Mouse (Mus musculus) lung, embryonic 14.5 days (tissue): ENCODE results near the gene Pitpna. TPM values are rescaled to one million over a fixed set of nuclear protein-coding genes. Genes with fewer than 3 reads are reported as not detected.
"Not testable (repeated sequence)": the region's sequence is repeated elsewhere in the genome, so short reads cannot be mapped to it uniquely, and the experiment has no call there.

Experiments
- ATAC-seq: fragments of 200-750 bp; cut with Nextera tagmentation; 2 replicates; pipeline ENCODE4 v1.8.0; 2017; ENCODE audit warnings: mild to moderate bottlenecking, moderate TSS enrichment, moderate library complexity; ENCODE audit not compliant: insufficient read depth
- DNase-seq: peaks from one replicate; pipeline ENCODE4 v3.0.0-alpha.2; 2015
- H3K27ac ChIP-seq: fragments of 300-500 bp; sonication (generic); 2 replicates; pipeline ENCODE4 v1.5.1; 2014; ENCODE audit warnings: low read depth, mild to moderate bottlenecking, moderate library complexity
- H3K27me3 ChIP-seq: fragments of 300-500 bp; sonication (generic); 2 replicates; pipeline ENCODE4 v1.6.1; 2014; ENCODE audit warnings: low read length, control low read depth; ENCODE audit not compliant: insufficient read depth
- H3K36me3 ChIP-seq: fragments of 300-500 bp; sonication (generic); 2 replicates; pipeline ENCODE4 v1.6.1; 2014; ENCODE audit warnings: control low read depth; ENCODE audit not compliant: insufficient read depth
- H3K4me1 ChIP-seq: fragments of 300-500 bp; sonication (generic); 2 replicates; pipeline ENCODE4 v1.6.1; 2014; ENCODE audit warnings: antibody characterized with exemption, control low read depth; ENCODE audit not compliant: insufficient read depth
- H3K4me2 ChIP-seq: fragments of 300-500 bp; sonication (generic); 2 replicates; pipeline ENCODE4 v1.6.1; 2014; ENCODE audit warnings: mild to moderate bottlenecking
- H3K4me3 ChIP-seq: fragments of 300-500 bp; sonication (generic); 2 replicates; pipeline ENCODE4 v1.5.1; 2014; ENCODE audit warnings: low read depth, low read length
- H3K9ac ChIP-seq: fragments of 300-500 bp; sonication (generic); 2 replicates; pipeline ENCODE4 v1.6.1; 2014
- H3K9me3 ChIP-seq: fragments of 300-500 bp; sonication (generic); 2 replicates; pipeline ENCODE4 v1.6.1; 2016; ENCODE audit warnings: low read depth, low read length, control low read depth
- CTCF ChIP-seq: IDR thresholded peaks from 2 replicates; pipeline ENCODE4 v1.5.1; 2016; ENCODE audit warnings: antibody characterized with exemption, low read depth
- WGBS: fragments of 180-500 bp; shearing (Covaris S2); extraction: QIAGEN DNeasy Blood & Tissue Kit; methylation state at CpG from one replicate; pipeline ENCODE4 v1.1.7; 2014; 5-methylcytosine and 5-hydroxymethylcytosine counted together
- polyA plus RNA-seq: library from polyadenylated mRNA; unstranded; fragments of >200 nt; fragmentation: Nextera tagmentation; extraction: Ambion mirVana; gene quantifications from 2 replicates; pipeline ENCODE4 v1.2.1, GENCODE M21; 2014

The Pitpna gene
- polyA plus RNA-seq, 1 experiment from 2014 or later: 89.6 TPM

DNA sequence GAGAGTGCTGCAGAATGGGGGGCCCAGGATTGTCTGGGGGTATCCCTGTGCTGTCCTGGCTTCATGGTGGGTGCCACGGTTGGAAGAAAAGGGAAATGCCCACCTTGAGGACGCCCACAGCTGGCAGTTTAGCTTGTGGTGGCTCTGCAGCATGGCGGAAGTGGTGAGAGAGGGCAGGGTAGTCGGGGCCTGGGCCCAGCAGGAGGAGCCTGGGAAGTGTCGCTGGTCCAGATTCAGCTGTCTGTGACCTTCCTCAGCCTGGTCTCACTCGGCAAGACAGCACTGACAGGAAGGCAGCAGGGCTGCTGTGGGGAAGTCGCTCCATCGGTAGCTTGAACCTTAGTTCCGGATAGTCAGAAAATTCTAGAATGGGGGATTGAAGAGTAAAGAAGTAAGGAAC is 6.5 kb downstream of the Pitpna start:
- H3K4me3 ChIP-seq: no peak overlapping the region
- H3K4me1 ChIP-seq: 0 out of 2 replicates have a peak, but pooled peaks cover under 1% of the 10 kb centered on the region
- WGBS: 75% methylated on average over 9 of the region's 9 CpGs
- no peak overlapping the region for H3K4me2 ChIP-seq
- H3K9ac ChIP-seq: no peak overlapping the region
- ATAC-seq (no peak), DNase-seq (no peak)
- no peak for TF ChIP-seq CTCF
- H3K36me3 ChIP-seq: peaks cover 53% of the 10 kb centered on the region
- H3K27me3 ChIP-seq: no peaks in the 10 kb centered on the region
- H3K27ac ChIP-seq: no peak overlapping the region
- H3K9me3 ChIP-seq: no peaks in the 10 kb centered on the region

DNA sequence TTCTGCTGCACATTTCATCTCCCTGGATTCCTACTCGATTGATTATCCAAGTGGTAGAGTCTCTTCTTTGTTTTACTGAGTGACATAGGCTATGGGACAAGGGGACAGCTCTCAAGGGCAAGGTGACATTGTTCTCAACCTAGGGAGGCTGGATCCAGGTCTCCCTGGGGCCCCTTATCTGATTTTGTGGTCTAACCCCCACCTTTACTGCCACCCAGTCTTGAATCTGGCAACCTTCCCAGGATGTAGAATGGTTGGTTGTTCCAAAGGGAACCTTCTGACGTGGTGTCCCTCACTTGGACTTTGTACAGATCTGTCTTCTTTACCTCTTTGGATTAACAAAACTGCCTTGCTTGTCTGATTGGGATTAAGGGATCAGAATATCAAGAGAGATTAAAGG is 7.5 kb downstream of the Pitpna start:
- no peak for ATAC-seq
- peaks cover 59% of the 10 kb centered on the region for H3K36me3 ChIP-seq
- no peak for TF ChIP-seq CTCF

DNA sequence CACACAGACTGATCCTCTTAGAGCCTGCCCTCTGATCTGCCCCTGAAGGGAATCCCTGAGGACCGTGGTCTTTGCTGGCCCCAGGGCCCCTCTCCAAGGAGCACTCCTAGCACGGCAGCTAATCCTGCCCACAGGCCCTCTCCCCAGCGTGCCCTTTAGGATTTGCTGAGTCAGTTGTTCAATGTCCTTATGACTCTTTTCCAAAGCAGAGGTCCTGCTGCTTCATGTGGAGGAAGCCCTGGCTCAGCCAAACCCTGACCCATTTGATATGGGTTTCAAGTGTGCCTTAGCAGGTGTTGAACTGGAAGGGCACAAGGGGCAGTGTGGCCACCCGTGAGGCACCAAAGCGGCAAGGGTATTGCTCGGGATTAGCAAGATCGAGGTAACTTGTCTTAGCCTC is 7.9 kb downstream of the Pitpna start:
- Histone ChIP-seq H3K9ac (no peak overlapping the region), H3K9me3 (no peaks in the 10 kb centered on the region), H3K36me3 (peaks cover 64% of the 10 kb centered on the region), H3K27ac (no peak overlapping the region), H3K4me3 (no peak overlapping the region), H3K4me1 (no peaks in the 10 kb centered on the region), H3K4me2 (no peak overlapping the region), H3K27me3 (no peaks in the 10 kb centered on the region)
- ATAC-seq (no peak), DNase-seq (no peak)
- 78% methylated on average over 7 of the region's 7 CpGs for WGBS
- no peak for TF ChIP-seq CTCF

More for the DNA sequence above, 7.5 kb downstream of the Pitpna start:
- no peak for DNase-seq
- H3K4me1 ChIP-seq: no peaks in the 10 kb centered on the region
- no peak overlapping the region for H3K4me2 ChIP-seq
- no peak overlapping the region for H3K4me3 ChIP-seq
- WGBS: 74% methylated on average over 2 of the region's 2 CpGs
- H3K27me3 ChIP-seq: no peaks in the 10 kb centered on the region
- no peak overlapping the region for H3K27ac ChIP-seq
- H3K9me3 ChIP-seq: no peaks in the 10 kb centered on the region
- H3K9ac ChIP-seq: no peak overlapping the region

DNA sequence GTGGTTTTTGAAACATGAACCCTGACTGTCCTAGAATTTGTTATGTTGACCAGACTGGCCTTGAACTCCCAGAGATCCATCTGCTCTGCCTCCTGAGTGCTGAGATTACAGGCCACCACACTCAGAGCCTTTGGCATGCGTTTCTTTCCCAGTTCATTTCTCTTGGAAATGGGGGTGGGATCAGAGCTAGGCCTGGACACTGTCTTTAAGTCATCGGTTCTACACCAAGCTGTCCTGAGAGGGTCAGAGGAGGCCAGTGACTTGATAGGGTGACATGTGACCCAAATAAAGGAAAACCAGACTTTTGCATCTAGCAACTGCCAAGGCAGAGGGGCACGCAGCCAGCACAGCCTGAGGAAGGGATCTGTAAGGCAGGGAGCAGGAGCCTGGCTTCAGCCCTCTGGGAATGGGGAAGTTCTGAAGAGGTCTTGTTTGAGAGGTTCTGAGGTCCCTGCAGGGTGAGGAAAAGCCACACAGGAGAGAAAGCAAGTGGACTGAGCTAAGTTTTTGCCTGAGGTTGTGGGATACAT is 8.9 kb downstream of the Pitpna start:
- Histone ChIP-seq H3K9me3 (no peaks in the 10 kb centered on the region), H3K4me2 (no peak overlapping the region), H3K27me3 (no peaks in the 10 kb centered on the region), H3K4me3 (no peak overlapping the region), H3K4me1 (no peaks in the 10 kb centered on the region), H3K36me3 (peaks cover 73% of the 10 kb centered on the region), H3K9ac (no peak overlapping the region), H3K27ac (no peak overlapping the region)
- 70% methylated on average over 3 of the region's 3 CpGs for WGBS
- DNase-seq (no peak), ATAC-seq (no peak)
- no peak for TF ChIP-seq CTCF

DNA sequence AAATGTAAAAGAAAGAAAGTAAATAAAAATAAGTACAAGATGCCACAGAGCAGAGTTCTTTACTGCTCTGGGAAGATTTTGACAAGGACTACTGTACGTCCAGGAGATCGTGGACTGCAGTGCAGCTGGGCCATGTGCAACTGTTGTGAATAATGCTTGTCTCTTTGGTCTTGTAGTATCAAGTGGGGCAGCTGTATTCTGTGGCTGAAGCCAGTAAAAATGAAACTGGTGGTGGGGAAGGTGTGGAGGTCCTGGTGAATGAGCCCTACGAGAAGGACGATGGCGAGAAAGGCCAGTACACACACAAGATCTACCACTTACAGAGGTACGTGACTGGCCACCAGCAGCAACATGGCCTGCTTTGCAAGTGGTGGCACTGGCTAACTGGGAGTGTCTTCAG is 10.1 kb downstream of the Pitpna start:
- WGBS: 84% methylated on average over 6 of the region's 6 CpGs
- H3K36me3 ChIP-seq: peaks cover 77% of the 10 kb centered on the region
- TF ChIP-seq CTCF: no peak

DNA sequence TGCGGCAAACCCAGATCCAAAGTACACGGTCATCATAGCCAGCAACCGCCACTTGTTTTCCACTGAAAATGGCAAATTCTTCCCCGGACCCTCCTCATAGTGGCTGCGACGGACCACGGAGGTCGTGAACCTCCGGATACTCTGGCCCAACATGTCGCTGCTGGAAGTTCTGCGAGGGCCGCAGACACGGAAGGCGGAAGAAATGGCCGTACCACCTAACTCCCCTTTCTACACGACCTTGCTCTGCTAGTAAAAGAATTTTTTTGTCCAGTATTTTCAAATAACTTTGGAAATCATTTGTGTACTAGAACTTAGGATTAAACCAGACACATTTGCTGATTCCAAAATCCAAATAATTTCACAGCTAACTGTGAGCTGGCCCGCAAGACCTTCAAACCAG is 11.9 kb downstream of the Pitpna start:
- not testable (repeated sequence) for H3K27me3 ChIP-seq, H3K9ac ChIP-seq, DNase-seq, H3K4me1 ChIP-seq, ATAC-seq, H3K4me2 ChIP-seq, H3K4me3 ChIP-seq, H3K9me3 ChIP-seq, H3K27ac ChIP-seq
- H3K36me3 ChIP-seq: peaks cover 77% of the 10 kb centered on the region
- WGBS: 89% methylated on average over 16 of the region's 17 CpGs

More for the DNA sequence above, 10.1 kb downstream of the Pitpna start:
- DNase-seq (no peak), ATAC-seq (no peak)
- Histone ChIP-seq H3K27ac (peak overlapping the region; percentile 47; the same call in 1 of the 2 replicates), H3K9ac (no peak overlapping the region), H3K4me1 (no peaks in the 10 kb centered on the region), H3K4me2 (no peak overlapping the region), H3K4me3 (no peak overlapping the region), H3K27me3 (no peaks in the 10 kb centered on the region), H3K9me3 (no peaks in the 10 kb centered on the region)

DNA sequence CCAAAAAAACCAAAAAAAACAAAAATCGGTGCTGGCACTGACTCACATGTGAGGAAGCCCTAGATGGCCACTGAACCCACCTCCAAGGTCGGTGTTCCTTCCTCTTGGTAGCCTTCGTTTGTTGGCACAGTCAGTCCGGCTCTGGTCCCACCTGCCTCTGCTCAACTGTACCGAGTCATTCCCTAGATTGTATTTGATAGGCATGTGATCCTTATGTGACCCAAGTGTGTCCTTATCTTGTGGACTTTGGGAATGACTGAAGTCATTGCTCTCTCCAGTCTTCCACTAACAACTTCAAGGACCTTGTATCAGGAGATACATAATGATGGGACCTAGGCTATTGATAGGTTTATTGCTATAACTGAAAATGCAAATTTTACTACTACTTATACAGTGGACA is 16.9 kb downstream of the Pitpna start:
- Histone ChIP-seq H3K27me3 (no peaks in the 10 kb centered on the region), H3K36me3 (peaks cover 71% of the 10 kb centered on the region), H3K4me2 (no peak overlapping the region), H3K27ac (no peak overlapping the region), H3K4me1 (no peaks in the 10 kb centered on the region), H3K9ac (no peak overlapping the region), H3K9me3 (no peaks in the 10 kb centered on the region), H3K4me3 (no peak overlapping the region)
- no peak for TF ChIP-seq CTCF
- WGBS: 82% methylated on average over 5 of the region's 5 CpGs
- DNase-seq (no peak), ATAC-seq (no peak)

DNA sequence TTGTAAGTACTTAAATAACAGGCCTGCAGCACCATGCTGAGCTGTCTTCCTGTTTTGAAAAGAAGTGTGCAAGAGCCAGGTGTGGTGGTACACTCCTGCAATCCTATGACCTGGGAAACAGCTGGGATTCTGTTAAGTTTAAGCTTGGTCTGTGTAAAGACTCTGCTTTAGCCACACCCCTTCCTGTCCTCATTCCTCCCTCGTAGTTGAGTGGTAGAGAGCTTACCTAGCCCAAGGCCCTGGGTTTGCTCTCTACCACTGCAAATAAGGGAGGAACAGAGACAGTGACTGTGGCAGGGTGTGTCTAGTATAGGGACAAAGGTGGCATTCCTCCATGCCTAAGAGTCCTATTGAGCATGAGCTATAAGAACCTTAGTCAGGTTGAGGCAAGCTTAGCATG is 17.4 kb downstream of the Pitpna start:
- TF ChIP-seq CTCF: no peak
- no peak for ATAC-seq

More for the DNA sequence above, 17.4 kb downstream of the Pitpna start:
- DNase-seq: no peak
- H3K9me3 ChIP-seq: no peaks in the 10 kb centered on the region
- 47% methylated on average over 1 of the region's 1 CpGs for WGBS
- H3K9ac ChIP-seq: no peak overlapping the region
- no peaks in the 10 kb centered on the region for H3K27me3 ChIP-seq
- no peak overlapping the region for H3K4me2 ChIP-seq
- peaks cover 71% of the 10 kb centered on the region for H3K36me3 ChIP-seq
- no peaks in the 10 kb centered on the region for H3K4me1 ChIP-seq
- H3K4me3 ChIP-seq: no peak overlapping the region
- H3K27ac ChIP-seq: no peak overlapping the region
